Mouse (Mus musculus) ES-E14 (cell line): ENCODE results near the gene Tnfsf12.

ENCODE experiments used
- CHD2 ChIP-seq: IDR thresholded peaks from 2 replicates; pipeline ENCODE4 v1.6.1; 2014; ENCODE audit warnings: mild to moderate bottlenecking, low read depth, low read length, inconsistent platforms
- HCFC1 ChIP-seq: IDR thresholded peaks from 2 replicates; pipeline ENCODE4 v1.6.1; 2012; ENCODE audit warnings: low read length, inconsistent platforms, borderline replicate concordance; ENCODE audit not compliant: insufficient read depth
- MAFK ChIP-seq: IDR thresholded peaks from 2 replicates; pipeline ENCODE4 v1.6.1; 2014; ENCODE audit warnings: mild to moderate bottlenecking, low read depth, low read length, inconsistent platforms; ENCODE audit not compliant: insufficient read depth
- ZC3H11A ChIP-seq: IDR thresholded peaks from 2 replicates; pipeline ENCODE4 v1.6.1; 2012; ENCODE audit warnings: low read depth, mild to moderate bottlenecking, inconsistent platforms, low read length, borderline replicate concordance
- ZNF384 ChIP-seq: IDR thresholded peaks from 2 replicates; pipeline ENCODE4 v1.6.1; 2012; ENCODE audit warnings: low read depth, low read length, inconsistent platforms

DNA sequence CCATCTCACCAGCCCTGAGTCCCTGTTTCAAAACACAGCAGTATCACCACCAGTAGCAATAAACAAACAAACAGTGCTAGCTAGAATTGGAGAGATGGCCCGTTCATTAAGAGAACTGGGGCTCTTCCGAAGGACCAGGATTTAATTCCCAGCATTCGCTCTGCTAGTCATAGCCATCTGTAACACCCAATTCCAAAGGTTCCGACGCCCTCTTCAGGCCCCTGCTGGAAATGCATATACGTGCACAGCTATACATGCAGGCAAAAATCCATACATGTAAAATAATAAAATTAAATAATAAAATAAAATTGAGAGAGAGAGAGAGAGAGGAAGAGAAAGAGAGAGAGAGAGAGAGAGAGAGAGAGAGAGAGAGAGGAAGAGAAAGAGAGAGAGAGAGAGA lies 23.8 kb upstream of the Tnfsf12 start:
- TF ChIP-seq CHD2 (no peak), MAFK (no peak), ZC3H11A (peak; percentile 27; the same call in 1 of the 2 replicates), ZNF384 (no peak), HCFC1 (no peak)
